In genomic region chr8:70841147-70842072, GRCm38 (mm10) we compare ENCODE assay signal across 9 mouse cellular contexts. TPM values are rescaled to one million over a fixed set of nuclear protein-coding genes. Genes with fewer than 3 reads are reported as not detected.
DNase-seq lines count a peak whose midpoint lies in the region; ATAC-seq and TF ChIP-seq lines count a peak whose summit lies in the region.
"Had no signal": no experiment of that assay in that cellular context is flagged by ENCODE, and none has a peak within 500 bp of the region (broad histone marks: within the 10 kb centered on the region; RNA-seq: fewer than 3 reads in every experiment).

No protein-coding gene starts in this region.

- peak; percentile 89 for DNase-seq in A20 (ENCODE audit: low read depth, low spot score)
- peak; percentile 89 for DNase-seq in adrenal gland, postnatal 25 days
- peak; percentile 82 for DNase-seq in embryonic facial prominence, embryonic 14.5 days (ENCODE audit: low spot score)
- peak; percentile 78 for DNase-seq in heart, postnatal 0 days (ENCODE audit: low spot score)
- peak; percentile 90 to 97 for DNase-seq in kidney, postnatal 36 days
- DNase-seq in stomach, postnatal 0 days (ENCODE audit: low spot score) = peak; percentile 95

- peak; percentile 94 for TF ChIP-seq CTCF in heart, postnatal 0 days (IDR thresholded peaks at IDR 0.05; ENCODE audit: low read depth)
- peak; percentile 95 for TF ChIP-seq CTCF in stomach, postnatal 0 days (IDR thresholded peaks at IDR 0.05; ENCODE audit: low read depth)

- no peak overlapping the region for H3K4me3 ChIP-seq in embryonic facial prominence, embryonic 14.5 days (ENCODE audit: low read depth, low read length)
- H3K4me3 ChIP-seq in heart, postnatal 0 days (ENCODE audit: low read depth, low read length) = no peak overlapping the region
- H3K4me3 ChIP-seq in liver, embryonic 15.5 days (replicated peaks) = peak overlapping the region; percentile 63
- H3K4me3 ChIP-seq in neural tube, embryonic 13.5 days = no peak overlapping the region
- H3K4me3 ChIP-seq in stomach, postnatal 0 days (ENCODE audit: low read depth, low read length) = no peak overlapping the region
- H3K4me3 ChIP-seq: embryonic facial prominence, embryonic 12.5 days had no signal

- no peaks in the 10 kb centered on the region for H3K9me3 ChIP-seq in embryonic facial prominence, embryonic 14.5 days (ENCODE audit: control insufficient read depth, low read length)
- H3K9me3 ChIP-seq in heart, postnatal 0 days (replicated peaks; ENCODE audit: control insufficient read depth, low read length) = no peaks in the 10 kb centered on the region
- no peaks in the 10 kb centered on the region for H3K9me3 ChIP-seq in liver, embryonic 15.5 days (replicated peaks)
- no peaks in the 10 kb centered on the region for H3K9me3 ChIP-seq in neural tube, embryonic 13.5 days
- H3K9me3 ChIP-seq in stomach, postnatal 0 days (ENCODE audit: control insufficient read depth, low read length) = no peaks in the 10 kb centered on the region
- H3K9me3 ChIP-seq: embryonic facial prominence, embryonic 12.5 days had no signal

- no peaks in the 10 kb centered on the region for H3K27me3 ChIP-seq in embryonic facial prominence, embryonic 14.5 days (replicated peaks; ENCODE audit: control insufficient read depth, insufficient read depth, low read length)
- H3K27me3 ChIP-seq in heart, postnatal 0 days (ENCODE audit: control insufficient read depth, insufficient read depth, low read length) = no peaks in the 10 kb centered on the region
- H3K27me3 ChIP-seq in liver, embryonic 15.5 days = peaks cover 2% of the 10 kb centered on the region; the same call in 1 of the 2 replicates
- 0 out of 2 replicates have a peak, but pooled peaks cover 2% of the 10 kb centered on the region for H3K27me3 ChIP-seq in neural tube, embryonic 13.5 days
- H3K27me3 ChIP-seq in stomach, postnatal 0 days (ENCODE audit: control insufficient read depth, insufficient read depth, low read length) = no peaks in the 10 kb centered on the region
- H3K27me3 ChIP-seq: embryonic facial prominence, embryonic 12.5 days had no signal

- no peak overlapping the region for H3K27ac ChIP-seq in embryonic facial prominence, embryonic 14.5 days (replicated peaks; ENCODE audit: low read depth, low read length)
- no peak overlapping the region for H3K27ac ChIP-seq in heart, postnatal 0 days (ENCODE audit: low read depth)
- H3K27ac ChIP-seq in liver, embryonic 15.5 days (replicated peaks) = peak overlapping the region; percentile 98
- no peak overlapping the region; the same call in 1 of the 2 replicates for H3K27ac ChIP-seq in neural tube, embryonic 13.5 days (replicated peaks)
- H3K27ac ChIP-seq in stomach, postnatal 0 days (replicated peaks) = peak overlapping the region; percentile 87
- H3K27ac ChIP-seq: embryonic facial prominence, embryonic 12.5 days had no signal

- no peak for TF ChIP-seq EP300 in heart, postnatal 0 days (IDR thresholded peaks at IDR 0.05; ENCODE audit: low read depth)
- no peak for TF ChIP-seq EP300 in stomach, postnatal 0 days (optimal IDR thresholded peaks at IDR 0.05)

- H3K9ac ChIP-seq in embryonic facial prominence, embryonic 14.5 days (ENCODE audit: low read depth, low read length) = no peak overlapping the region
- no peak overlapping the region for H3K9ac ChIP-seq in heart, postnatal 0 days (replicated peaks; ENCODE audit: low read depth, low read length)
- H3K9ac ChIP-seq in liver, embryonic 15.5 days = peak overlapping the region; percentile 72
- H3K9ac ChIP-seq in neural tube, embryonic 13.5 days = 0 out of 2 replicates have a peak overlapping the region, but pooled peaks have one; percentile 34
- no peak overlapping the region for H3K9ac ChIP-seq in stomach, postnatal 0 days (ENCODE audit: low read length)
- H3K9ac ChIP-seq: embryonic facial prominence, embryonic 12.5 days had no signal

- no peak for ATAC-seq in embryonic facial prominence, embryonic 14.5 days (ENCODE audit: low read depth)
- ATAC-seq in heart, postnatal 0 days (ENCODE audit: insufficient read depth, low read depth) = no peak
- ATAC-seq in liver, embryonic 15.5 days (ENCODE audit: insufficient read depth) = peak; percentile 40
- no peak for ATAC-seq in neural tube, embryonic 13.5 days (ENCODE audit: low read depth)
- ATAC-seq in stomach, postnatal 0 days (ENCODE audit: low FRiP score, low TSS enrichment) = peak; percentile 3; the same call in 1 of the 2 replicates

- WGBS in embryonic facial prominence, embryonic 14.5 days = 29% methylated on average over 22 of the region's 22 CpGs
- WGBS in heart, postnatal 0 days = 32% methylated on average over 22 of the region's 22 CpGs
- 11% methylated on average over 22 of the region's 22 CpGs for WGBS in liver, embryonic 15.5 days (ENCODE audit: insufficient replicate concordance)
- 40% methylated on average over 22 of the region's 22 CpGs for WGBS in neural tube, embryonic 13.5 days
- WGBS in stomach, postnatal 0 days = 25% methylated on average over 22 of the region's 22 CpGs

- no peak overlapping the region for H3K4me2 ChIP-seq in embryonic facial prominence, embryonic 14.5 days (ENCODE audit: low read depth, low read length)
- no peak overlapping the region for H3K4me2 ChIP-seq in heart, postnatal 0 days (ENCODE audit: low read depth, low read length)
- H3K4me2 ChIP-seq in liver, embryonic 15.5 days = peak overlapping the region; percentile 91
- no peak overlapping the region for H3K4me2 ChIP-seq in neural tube, embryonic 13.5 days
- peak overlapping the region; percentile 17; the same call in 1 of the 2 replicates for H3K4me2 ChIP-seq in stomach, postnatal 0 days (replicated peaks; ENCODE audit: low read depth)
- H3K4me2 ChIP-seq: embryonic facial prominence, embryonic 12.5 days had no signal

- H3K36me3 ChIP-seq in embryonic facial prominence, embryonic 14.5 days (ENCODE audit: control insufficient read depth, insufficient read depth, low read length) = no peaks in the 10 kb centered on the region
- peaks cover 6% of the 10 kb centered on the region; the same call in 1 of the 2 replicates for H3K36me3 ChIP-seq in heart, postnatal 0 days (replicated peaks; ENCODE audit: control insufficient read depth, insufficient read depth, low read length)
- H3K36me3 ChIP-seq in liver, embryonic 15.5 days (replicated peaks) = peaks cover 13% of the 10 kb centered on the region
- H3K36me3 ChIP-seq in neural tube, embryonic 13.5 days = peaks cover 11% of the 10 kb centered on the region; the same call in 1 of the 2 replicates
- no peaks in the 10 kb centered on the region; the same call in 1 of the 2 replicates for H3K36me3 ChIP-seq in stomach, postnatal 0 days (ENCODE audit: control insufficient read depth, insufficient read depth, low read length)
- H3K36me3 ChIP-seq: embryonic facial prominence, embryonic 12.5 days had no signal

- H3K4me1 ChIP-seq in embryonic facial prominence, embryonic 14.5 days (ENCODE audit: control insufficient read depth, insufficient read depth, low read length) = no peaks in the 10 kb centered on the region
- peaks cover 5% of the 10 kb centered on the region for H3K4me1 ChIP-seq in heart, postnatal 0 days (ENCODE audit: control insufficient read depth, insufficient read depth)
- H3K4me1 ChIP-seq in liver, embryonic 15.5 days (replicated peaks) = peaks cover 88% of the 10 kb centered on the region
- H3K4me1 ChIP-seq in neural tube, embryonic 13.5 days (replicated peaks) = peaks cover 26% of the 10 kb centered on the region
- 0 out of 2 replicates have a peak, but pooled peaks cover 3% of the 10 kb centered on the region for H3K4me1 ChIP-seq in stomach, postnatal 0 days (replicated peaks; ENCODE audit: control insufficient read depth, insufficient read depth)

RNA-seq across cellular contexts. Expression of gene Arrdc2, which starts 1.9 kb away (rescaled TPM):
- 10.6 and 14.4 TPM in 2 replicates for total RNA-seq in adrenal gland, postnatal 25 days (2021)
- 5.4 and 5.8 TPM in 2 replicates for polyA plus RNA-seq in embryonic facial prominence, embryonic 14.5 days (2014; fragmentation: Nextera tagmentation; extraction: Ambion mirVana)
- total RNA-seq in heart, postnatal 0 days (2014; rRNA removed; ENCODE audit: low replicate concordance) = 4.5 and 38.1 TPM in 2 replicates
- 3.0 and 3.6 TPM in 2 replicates for polyA plus RNA-seq in heart, postnatal 0 days (2015; fragmentation: Nextera tagmentation; extraction: Ambion mirVana)
- polyA plus RNA-seq in liver, embryonic 15.5 days (2015; fragmentation: Nextera tagmentation; extraction: Ambion mirVana) = 12.6 and 15.2 TPM in 2 replicates
- 7.8 TPM in 2 replicates for polyA plus RNA-seq in neural tube, embryonic 13.5 days (2015; fragmentation: Nextera tagmentation; extraction: Ambion mirVana)
- 6.6 and 6.8 TPM in 2 replicates for polyA plus RNA-seq in stomach, postnatal 0 days (2015; fragmentation: Nextera tagmentation; extraction: Ambion mirVana)

RNA-seq across cellular contexts. Expression of gene Kcnn1, which starts 21.6 kb away (rescaled TPM):
- 2.2 and 3.3 TPM in 2 replicates for total RNA-seq in adrenal gland, postnatal 25 days (2021)
- 2.9 and 3.4 TPM in 2 replicates for polyA plus RNA-seq in embryonic facial prominence, embryonic 14.5 days (2014; fragmentation: Nextera tagmentation; extraction: Ambion mirVana)
- total RNA-seq in heart, postnatal 0 days (2014; rRNA removed; ENCODE audit: low replicate concordance) = 7.5 and 25.2 TPM in 2 replicates
- 3.4 TPM in 2 replicates for polyA plus RNA-seq in heart, postnatal 0 days (2015; fragmentation: Nextera tagmentation; extraction: Ambion mirVana)
- 0.25 and 0.38 TPM in 2 replicates for polyA plus RNA-seq in liver, embryonic 15.5 days (2015; fragmentation: Nextera tagmentation; extraction: Ambion mirVana)
- 17.5 and 17.9 TPM in 2 replicates for polyA plus RNA-seq in neural tube, embryonic 13.5 days (2015; fragmentation: Nextera tagmentation; extraction: Ambion mirVana)
- 0.64 and 0.72 TPM in 2 replicates for polyA plus RNA-seq in stomach, postnatal 0 days (2015; fragmentation: Nextera tagmentation; extraction: Ambion mirVana)

RNA-seq across cellular contexts. Expression of gene Ccdc124, which starts 32.3 kb away (rescaled TPM):
- total RNA-seq in adrenal gland, postnatal 25 days (2021) = 54.6 and 57.5 TPM in 2 replicates
- polyA plus RNA-seq in embryonic facial prominence, embryonic 14.5 days (2014; fragmentation: Nextera tagmentation; extraction: Ambion mirVana) = 87.1 and 91.3 TPM in 2 replicates
- total RNA-seq in heart, postnatal 0 days (2014; rRNA removed; ENCODE audit: low replicate concordance) = 12.6 and 32.0 TPM in 2 replicates
- polyA plus RNA-seq in heart, postnatal 0 days (2015; fragmentation: Nextera tagmentation; extraction: Ambion mirVana) = 77.9 and 79.5 TPM in 2 replicates
- polyA plus RNA-seq in liver, embryonic 15.5 days (2015; fragmentation: Nextera tagmentation; extraction: Ambion mirVana) = 48.1 and 51.2 TPM in 2 replicates
- 148 and 156 TPM in 2 replicates for polyA plus RNA-seq in neural tube, embryonic 13.5 days (2015; fragmentation: Nextera tagmentation; extraction: Ambion mirVana)
- 73.2 and 74.1 TPM in 2 replicates for polyA plus RNA-seq in stomach, postnatal 0 days (2015; fragmentation: Nextera tagmentation; extraction: Ambion mirVana)

RNA-seq across cellular contexts. Expression of gene Il12rb1, which starts 33.2 kb away (rescaled TPM):
- not detected in 2 replicates for total RNA-seq in adrenal gland, postnatal 25 days (2021)
- 0.07 and 0.19 TPM in 2 replicates for polyA plus RNA-seq in embryonic facial prominence, embryonic 14.5 days (2014; fragmentation: Nextera tagmentation; extraction: Ambion mirVana)
- total RNA-seq in heart, postnatal 0 days (2014; rRNA removed; ENCODE audit: low replicate concordance) = 0.08 TPM in 1 of 2 replicates, not detected in the other
- polyA plus RNA-seq in heart, postnatal 0 days (2015; fragmentation: Nextera tagmentation; extraction: Ambion mirVana) = not detected in 2 replicates
- 0.22 TPM in 2 replicates for polyA plus RNA-seq in liver, embryonic 15.5 days (2015; fragmentation: Nextera tagmentation; extraction: Ambion mirVana)
- polyA plus RNA-seq in neural tube, embryonic 13.5 days (2015; fragmentation: Nextera tagmentation; extraction: Ambion mirVana) = not detected in 2 replicates
- 0.19 and 0.29 TPM in 2 replicates for polyA plus RNA-seq in stomach, postnatal 0 days (2015; fragmentation: Nextera tagmentation; extraction: Ambion mirVana)
- polyA plus RNA-seq: embryonic facial prominence, embryonic 12.5 days had no signal

RNA-seq across cellular contexts. Expression of gene Mast3, which starts 36.6 kb away (rescaled TPM):
- 26.9 and 27.4 TPM in 2 replicates for total RNA-seq in adrenal gland, postnatal 25 days (2021)
- 13.5 and 14.9 TPM in 2 replicates for polyA plus RNA-seq in embryonic facial prominence, embryonic 14.5 days (2014; fragmentation: Nextera tagmentation; extraction: Ambion mirVana)
- total RNA-seq in heart, postnatal 0 days (2014; rRNA removed; ENCODE audit: low replicate concordance) = 3.0 and 5.6 TPM in 2 replicates
- 2.3 and 3.2 TPM in 2 replicates for polyA plus RNA-seq in heart, postnatal 0 days (2015; fragmentation: Nextera tagmentation; extraction: Ambion mirVana)
- polyA plus RNA-seq in liver, embryonic 15.5 days (2015; fragmentation: Nextera tagmentation; extraction: Ambion mirVana) = 6.7 and 8.2 TPM in 2 replicates
- polyA plus RNA-seq in neural tube, embryonic 13.5 days (2015; fragmentation: Nextera tagmentation; extraction: Ambion mirVana) = 15.8 and 17.6 TPM in 2 replicates
- 5.6 and 5.7 TPM in 2 replicates for polyA plus RNA-seq in stomach, postnatal 0 days (2015; fragmentation: Nextera tagmentation; extraction: Ambion mirVana)

Comparison
In these comparisons a context has a peak if more than half of its experiments do, and no peak if none do; other contexts are left out.
1. ATAC-seq: peak in liver, embryonic 15.5 days (single experiment) and stomach, postnatal 0 days (single experiment); none in embryonic facial prominence, embryonic 14.5 days (single experiment), heart, postnatal 0 days (single experiment) and neural tube, embryonic 13.5 days (single experiment).
2. H3K27ac ChIP-seq: peak in liver, embryonic 15.5 days (single experiment) and stomach, postnatal 0 days (single experiment); none in embryonic facial prominence, embryonic 14.5 days (single experiment), heart, postnatal 0 days (single experiment) and neural tube, embryonic 13.5 days (single experiment).
3. H3K4me2 ChIP-seq: peak in liver, embryonic 15.5 days (single experiment) and stomach, postnatal 0 days (single experiment); none in embryonic facial prominence, embryonic 14.5 days (single experiment), heart, postnatal 0 days (single experiment) and neural tube, embryonic 13.5 days (single experiment).
4. H3K9ac ChIP-seq: peak in liver, embryonic 15.5 days (single experiment) and neural tube, embryonic 13.5 days (single experiment); none in embryonic facial prominence, embryonic 14.5 days (single experiment), heart, postnatal 0 days (single experiment) and stomach, postnatal 0 days (single experiment).
5. Peak in every context shown above with its lines, with median percentiles within 50 percentile points of each other: DNase-seq.